Mouse (Mus musculus): ENCODE data around the gene Prkn. TPM values are rescaled to one million over a fixed set of nuclear protein-coding genes. Genes with fewer than 3 reads are reported as not detected.

Prkn gene
- polyA plus RNA-seq, 1 experiment from 2014 or later, result 3.9 TPM

DNA sequence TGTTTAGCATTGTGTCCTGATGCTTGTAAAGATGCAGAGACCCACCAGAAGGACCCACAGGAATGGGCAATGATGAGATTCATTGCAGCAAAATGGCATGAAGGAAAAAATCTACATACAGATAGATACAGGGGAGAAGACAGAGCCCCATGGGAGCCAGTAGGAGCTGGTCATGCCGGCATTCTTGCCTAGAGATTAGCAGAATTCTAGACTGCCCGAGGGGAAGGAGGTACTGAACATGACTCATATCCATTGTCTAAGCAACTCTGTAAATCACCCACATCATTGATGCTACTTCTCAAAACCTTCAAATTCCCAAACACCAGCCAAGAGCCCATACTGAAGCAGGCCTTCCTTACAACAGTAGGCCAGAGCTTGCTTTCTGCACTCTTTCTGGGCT lies 591.1 kb downstream of the Prkn start:
- no peak overlapping the region for H3K9ac ChIP-seq
- no peaks in the 10 kb centered on the region for H3K4me1 ChIP-seq (replicated peaks)
- no peaks in the 10 kb centered on the region for H3K36me3 ChIP-seq
- whole genome bisulfite sequencing, result 84% methylated on average over 2 of the region's 2 CpGs
- no peaks in the 10 kb centered on the region for H3K9me3 ChIP-seq
- no peak for ATAC-seq (ENCODE audit: low FRiP score)
- H3K27me3 ChIP-seq, result no peaks in the 10 kb centered on the region
- no peak overlapping the region for H3K4me2 ChIP-seq
- no peak overlapping the region for H3K4me3 ChIP-seq
- H3K27ac ChIP-seq, result no peak overlapping the region

DNA sequence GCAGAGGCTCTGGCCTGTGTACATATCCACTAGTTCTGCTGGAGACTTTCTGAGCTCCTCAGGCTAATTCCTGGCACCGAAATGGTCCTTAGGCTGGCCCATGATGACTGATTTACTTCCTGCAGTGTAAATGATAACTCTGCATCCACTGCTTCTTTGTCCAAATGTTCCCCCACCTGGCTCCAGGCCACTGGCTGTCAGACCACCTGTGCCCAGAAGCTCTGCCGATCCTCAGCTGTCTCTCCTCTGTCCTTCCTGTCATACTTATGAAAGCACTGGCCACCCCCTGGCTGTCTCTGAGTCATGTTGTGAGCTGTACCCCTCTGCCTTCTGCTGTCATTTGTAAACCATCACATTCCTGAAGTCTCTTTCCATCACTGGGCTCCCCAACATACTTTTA lies 592.4 kb downstream of the Prkn start:
- H3K27me3 ChIP-seq, result no peaks in the 10 kb centered on the region
- H3K9ac ChIP-seq, result no peak overlapping the region
- no peaks in the 10 kb centered on the region for H3K4me1 ChIP-seq (replicated peaks)
- no peak for ATAC-seq (ENCODE audit: low FRiP score)
- H3K9me3 ChIP-seq, result no peaks in the 10 kb centered on the region
- no peaks in the 10 kb centered on the region for H3K36me3 ChIP-seq
- H3K4me2 ChIP-seq, result no peak overlapping the region
- H3K4me3 ChIP-seq, result no peak overlapping the region
- H3K27ac ChIP-seq, result no peak overlapping the region
- 92% methylated on average over 2 of the region's 2 CpGs for WGBS

DNA sequence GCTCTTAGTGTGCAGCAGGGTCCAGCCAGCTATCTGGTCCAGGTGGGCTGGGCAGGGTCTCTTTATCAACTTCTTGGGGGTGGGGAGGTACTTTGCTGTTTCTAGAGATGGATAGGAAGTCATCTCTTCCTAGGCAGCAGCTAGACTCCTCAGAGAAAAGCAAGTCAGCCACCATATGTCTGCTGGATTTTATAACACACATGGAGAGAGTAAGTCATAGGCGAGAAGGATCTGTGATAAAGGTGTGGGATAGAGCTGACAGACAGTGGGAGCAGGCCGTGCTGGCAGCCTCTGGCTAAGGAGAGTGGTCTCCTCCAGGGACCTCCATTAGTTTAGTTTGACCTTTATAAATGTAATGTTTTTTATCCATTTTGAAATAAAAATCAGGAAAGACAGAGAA lies 622.5 kb downstream of the Prkn start:
- WGBS, result 67% methylated on average over 2 of the region's 2 CpGs

GRCm38 (mm10) chr17:11466095-11466494 lies 625.9 kb downstream of the Prkn start:
- Histone ChIP-seq H3K36me3 (no peaks in the 10 kb centered on the region), H3K27me3 (no peaks in the 10 kb centered on the region), H3K9ac (no peak overlapping the region), H3K4me1 (replicated peaks) (peaks cover 40% of the 10 kb centered on the region), H3K4me2 (no peak overlapping the region), H3K27ac (no peak overlapping the region), H3K9me3 (no peaks in the 10 kb centered on the region), H3K4me3 (no peak overlapping the region)
- 65% methylated on average over 2 of the region's 2 CpGs for WGBS
- no peak for ATAC-seq (ENCODE audit: low FRiP score)

More for the DNA sequence above, 622.5 kb downstream of the Prkn start:
- ATAC-seq (ENCODE audit: low FRiP score), result no peak
- Histone ChIP-seq H3K4me2 (no peak overlapping the region), H3K27ac (no peak overlapping the region), H3K9me3 (no peaks in the 10 kb centered on the region), H3K4me3 (no peak overlapping the region), H3K27me3 (no peaks in the 10 kb centered on the region), H3K36me3 (no peaks in the 10 kb centered on the region), H3K4me1 (replicated peaks) (peaks cover 40% of the 10 kb centered on the region), H3K9ac (no peak overlapping the region)

- Histone ChIP-seq H3K27me3 (no peaks in the 10 kb centered on the region), H3K27ac (no peak overlapping the region), H3K9ac (no peak overlapping the region), H3K4me3 (no peak overlapping the region), H3K9me3 (no peaks in the 10 kb centered on the region), H3K4me2 (no peak overlapping the region), H3K4me1 (replicated peaks) (peaks cover 31% of the 10 kb centered on the region), H3K36me3 (no peaks in the 10 kb centered on the region)
- ATAC-seq (ENCODE audit: low FRiP score), result no peak
- WGBS, result 88% methylated on average over 2 of the region's 2 CpGs
These were observed 628.4 kb downstream of the Prkn start for GRCm38 (mm10) chr17:11468624-11469023.

GRCm38 (mm10) chr17:11483032-11483431 lies 642.8 kb downstream of the Prkn start:
- H3K4me3 ChIP-seq, result no peak overlapping the region
- 91% methylated on average over 2 of the region's 2 CpGs for WGBS
- no peaks in the 10 kb centered on the region for H3K9me3 ChIP-seq
- no peaks in the 10 kb centered on the region for H3K27me3 ChIP-seq
- H3K4me2 ChIP-seq, result no peak overlapping the region
- ATAC-seq (ENCODE audit: low FRiP score), result no peak
- H3K27ac ChIP-seq, result no peak overlapping the region
- no peaks in the 10 kb centered on the region for H3K4me1 ChIP-seq (replicated peaks)
- no peak overlapping the region for H3K9ac ChIP-seq
- H3K36me3 ChIP-seq, result no peaks in the 10 kb centered on the region

DNA sequence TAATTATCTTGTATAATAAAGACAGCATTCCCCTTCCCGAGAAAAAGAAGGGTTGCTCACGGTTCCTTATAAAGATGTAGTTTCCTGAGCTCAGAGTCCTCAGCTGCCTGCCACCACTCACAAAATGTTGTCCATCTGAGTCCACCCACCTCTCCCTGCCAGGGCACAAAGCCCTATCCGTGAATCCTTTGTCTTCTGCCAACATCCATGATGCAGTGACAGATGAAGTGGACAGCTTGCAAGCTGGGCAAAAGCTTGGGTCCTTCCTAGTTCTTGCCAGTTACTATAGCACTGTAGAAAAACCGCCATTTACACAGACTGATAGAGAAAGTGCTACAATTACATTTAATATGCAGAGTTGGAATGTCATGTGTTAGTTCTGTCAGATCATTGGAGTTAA lies 649.9 kb downstream of the Prkn start:
- H3K4me3 ChIP-seq, result no peak overlapping the region
- no peak overlapping the region for H3K27ac ChIP-seq
- no peak overlapping the region for H3K4me2 ChIP-seq
- ATAC-seq (ENCODE audit: low FRiP score), result no peak
- no peak overlapping the region for H3K9ac ChIP-seq
- no peaks in the 10 kb centered on the region for H3K36me3 ChIP-seq
- no peaks in the 10 kb centered on the region for H3K9me3 ChIP-seq
- WGBS, result 74% methylated on average over 4 of the region's 4 CpGs
- no peaks in the 10 kb centered on the region for H3K4me1 ChIP-seq (replicated peaks)
- H3K27me3 ChIP-seq, result no peaks in the 10 kb centered on the region

DNA sequence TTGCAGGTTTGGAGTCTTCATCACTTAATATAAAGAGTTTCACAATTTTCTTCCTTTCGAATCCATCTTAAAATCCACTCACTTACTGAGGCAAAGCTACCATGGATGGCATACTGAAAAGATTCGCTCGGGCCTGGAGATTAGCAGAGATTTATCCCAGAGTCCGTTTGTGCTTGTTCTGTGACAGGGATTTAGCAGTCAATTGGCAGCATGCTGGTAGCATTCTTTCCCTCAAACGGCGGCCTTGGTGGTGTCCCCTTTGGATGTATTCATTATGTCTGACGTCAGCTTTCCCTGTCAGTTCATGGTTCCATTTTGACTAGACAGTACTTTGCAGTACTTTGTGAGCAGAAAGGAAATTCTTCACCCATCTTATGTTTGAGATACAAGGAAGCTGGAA lies 662.4 kb downstream of the Prkn start:
- 79% methylated on average over 7 of the region's 7 CpGs for WGBS
- no peak for ATAC-seq (ENCODE audit: low FRiP score)
- Histone ChIP-seq H3K4me2 (no peak overlapping the region), H3K4me1 (replicated peaks) (no peaks in the 10 kb centered on the region), H3K36me3 (no peaks in the 10 kb centered on the region), H3K4me3 (no peak overlapping the region), H3K27me3 (no peaks in the 10 kb centered on the region), H3K9me3 (no peaks in the 10 kb centered on the region), H3K9ac (no peak overlapping the region), H3K27ac (no peak overlapping the region)

GRCm38 (mm10) chr17:11504496-11504895 lies 664.3 kb downstream of the Prkn start:
- H3K4me2 ChIP-seq, result no peak overlapping the region
- H3K9me3 ChIP-seq, result no peaks in the 10 kb centered on the region
- no peak overlapping the region for H3K4me3 ChIP-seq
- H3K36me3 ChIP-seq, result no peaks in the 10 kb centered on the region
- H3K4me1 ChIP-seq (replicated peaks), result peaks cover 3% of the 10 kb centered on the region; the same call in 1 of the 2 replicates
- WGBS, result 90% methylated on average over 3 of the region's 3 CpGs
- no peak for ATAC-seq (ENCODE audit: low FRiP score)
- H3K9ac ChIP-seq, result no peak overlapping the region
- no peak overlapping the region for H3K27ac ChIP-seq
- no peaks in the 10 kb centered on the region for H3K27me3 ChIP-seq

DNA sequence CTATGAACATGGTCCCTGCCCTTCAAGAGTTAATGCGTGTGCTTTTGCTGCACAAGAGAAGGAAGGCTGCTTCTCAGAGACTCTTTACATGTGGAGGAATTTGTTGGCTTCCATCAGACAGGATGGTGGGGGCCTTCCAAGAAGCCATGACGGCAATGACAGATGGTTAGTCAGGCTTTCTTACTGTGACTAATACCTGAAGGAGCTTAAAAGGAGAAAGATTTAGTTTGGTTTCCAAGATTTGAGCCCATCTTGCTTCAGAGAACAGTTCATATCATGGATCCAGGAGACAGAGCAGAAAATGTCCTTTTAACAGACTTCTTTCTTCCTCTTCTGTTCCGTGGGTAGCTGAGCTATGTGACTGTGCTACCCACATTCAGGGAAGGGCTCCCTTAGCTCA lies 666.9 kb downstream of the Prkn start:
- Histone ChIP-seq H3K4me1 (replicated peaks) (peaks cover 5% of the 10 kb centered on the region; the same call in 1 of the 2 replicates), H3K27me3 (no peaks in the 10 kb centered on the region), H3K36me3 (no peaks in the 10 kb centered on the region), H3K4me2 (no peak overlapping the region), H3K27ac (no peak overlapping the region), H3K4me3 (no peak overlapping the region), H3K9me3 (no peaks in the 10 kb centered on the region), H3K9ac (no peak overlapping the region)
- WGBS, result 90% methylated on average over 3 of the region's 3 CpGs
- ATAC-seq (ENCODE audit: low FRiP score), result no peak

DNA sequence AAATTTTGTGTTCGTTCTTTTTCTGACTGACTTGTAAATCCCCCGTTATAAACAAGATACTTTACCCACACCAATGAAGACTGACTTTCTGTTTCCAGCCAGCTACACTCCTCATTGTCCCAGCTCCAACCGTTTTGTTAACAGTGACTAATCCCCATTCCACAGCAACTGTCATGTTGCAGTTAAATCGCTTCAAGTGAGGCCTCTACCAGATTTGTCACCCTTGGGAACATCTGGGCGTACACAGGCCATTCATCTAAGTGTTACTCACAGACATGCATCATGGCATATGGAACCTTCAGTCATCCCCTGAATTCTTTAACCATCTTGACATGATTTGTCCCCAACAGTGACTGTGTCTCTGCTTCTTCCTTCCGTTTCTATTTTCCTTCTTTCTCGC lies 669.9 kb downstream of the Prkn start:
- Histone ChIP-seq H3K4me3 (no peak overlapping the region), H3K36me3 (no peaks in the 10 kb centered on the region)

GRCm38 (mm10) chr17:11514032-11514761 lies 674.0 kb downstream of the Prkn start:
- Histone ChIP-seq H3K36me3 (no peaks in the 10 kb centered on the region), H3K4me2 (no peak overlapping the region), H3K4me3 (no peak overlapping the region), H3K4me1 (replicated peaks) (peaks cover 7% of the 10 kb centered on the region), H3K9me3 (no peaks in the 10 kb centered on the region), H3K27me3 (no peaks in the 10 kb centered on the region), H3K27ac (no peak overlapping the region), H3K9ac (no peak overlapping the region)
- ATAC-seq (ENCODE audit: low FRiP score), result no peak
- 53% methylated on average over 8 of the region's 8 CpGs for WGBS

More for the DNA sequence above, 669.9 kb downstream of the Prkn start:
- Histone ChIP-seq H3K4me1 (replicated peaks) (peaks cover 8% of the 10 kb centered on the region), H3K4me2 (no peak overlapping the region), H3K9me3 (no peaks in the 10 kb centered on the region), H3K9ac (no peak overlapping the region), H3K27me3 (no peaks in the 10 kb centered on the region), H3K27ac (no peak overlapping the region)
- ATAC-seq (ENCODE audit: low FRiP score), result no peak
- 73% methylated on average over 7 of the region's 7 CpGs for WGBS

GRCm38 (mm10) chr17:11515619-11516018 lies 675.4 kb downstream of the Prkn start:
- H3K27me3 ChIP-seq, result no peaks in the 10 kb centered on the region
- no peak overlapping the region for H3K4me2 ChIP-seq
- no peak overlapping the region for H3K4me3 ChIP-seq
- no peaks in the 10 kb centered on the region for H3K36me3 ChIP-seq
- 93% methylated on average over 4 of the region's 4 CpGs for WGBS
- ATAC-seq (ENCODE audit: low FRiP score), result no peak
- H3K27ac ChIP-seq, result no peak overlapping the region
- peaks cover 3% of the 10 kb centered on the region; the same call in 1 of the 2 replicates for H3K4me1 ChIP-seq (replicated peaks)
- no peaks in the 10 kb centered on the region for H3K9me3 ChIP-seq
- no peak overlapping the region for H3K9ac ChIP-seq

Data from hindbrain, embryonic 13.5 days (tissue).